Mouse (Mus musculus) frontal cortex, adult 2 months (tissue): ENCODE measurements around the gene Mier2. TPM values are rescaled to one million over a fixed set of nuclear protein-coding genes. Genes with fewer than 3 reads are reported as not detected.

Source experiments
- DNase-seq, 2 experiments: peaks; one replicate each; pipeline ENCODE4 v3.0.0; 2022; ENCODE audit warnings: low spot score in 1 of 2; ENCODE audit errors: extremely low spot score in 1 of 2
- polyA plus RNA-seq: library from polyadenylated mRNA; depleted of rRNA; stranded (reverse); fragments of >200 nt; gene quantifications from 2 replicates; pipeline ENCODE4 v1.2.3, GENCODE M21; 2012; rRNA removed

Mier2 gene
- polyA plus RNA-seq, 1 experiment = 84.8 TPM

- no peak for DNase-seq
Measured at GRCm38 (mm10) chr10:79524433-79524832, 30.6 kb downstream of the Mier2 start.

- DNase-seq = no peak
Measured at GRCm38 (mm10) chr10:79506709-79507108, 48.3 kb downstream of the Mier2 start.

DNA sequence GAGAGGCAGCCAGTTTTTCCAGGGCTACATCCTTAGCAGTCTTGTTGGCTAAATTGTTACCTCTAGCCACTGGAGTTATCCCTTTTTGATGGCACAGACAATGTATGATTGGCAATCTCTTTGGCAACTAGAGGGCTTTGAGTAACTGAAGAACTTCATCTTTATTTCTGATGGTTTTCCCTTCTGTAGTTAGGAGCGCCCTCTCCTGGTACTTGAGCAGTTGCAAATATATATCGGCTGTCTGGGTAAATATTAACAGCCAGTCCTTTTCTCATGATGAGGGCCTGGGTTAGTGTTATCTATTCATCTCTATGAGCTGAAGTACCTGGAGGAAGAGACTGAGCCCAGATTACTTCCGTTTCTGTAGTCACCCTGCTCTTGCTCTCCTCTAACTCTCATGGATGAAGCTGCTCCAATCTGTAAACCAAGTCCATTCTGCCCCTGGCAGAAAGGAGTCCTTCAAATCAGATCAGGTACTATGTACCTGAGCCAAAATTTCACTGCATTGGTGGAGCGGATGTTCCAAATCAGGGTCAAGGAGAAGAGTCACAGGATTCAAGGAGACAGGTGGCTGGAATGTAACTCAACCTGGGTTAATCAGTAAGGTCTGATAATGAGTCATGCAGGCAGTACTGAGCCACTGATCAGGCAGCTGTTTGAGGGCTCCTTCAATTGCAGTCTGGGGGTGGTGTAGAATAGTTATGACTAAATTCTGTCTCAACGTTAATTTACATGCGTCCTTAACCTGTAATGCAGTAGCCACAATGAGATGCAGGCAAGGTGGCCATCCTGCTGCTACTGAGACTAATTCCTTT lies 52.0 kb downstream of the Mier2 start:
- DNase-seq = peak in 1 of 2 experiments; percentile 11

GRCm38 (mm10) chr10:79496701-79497288 lies 58.2 kb downstream of the Mier2 start:
- no peak for DNase-seq

DNA sequence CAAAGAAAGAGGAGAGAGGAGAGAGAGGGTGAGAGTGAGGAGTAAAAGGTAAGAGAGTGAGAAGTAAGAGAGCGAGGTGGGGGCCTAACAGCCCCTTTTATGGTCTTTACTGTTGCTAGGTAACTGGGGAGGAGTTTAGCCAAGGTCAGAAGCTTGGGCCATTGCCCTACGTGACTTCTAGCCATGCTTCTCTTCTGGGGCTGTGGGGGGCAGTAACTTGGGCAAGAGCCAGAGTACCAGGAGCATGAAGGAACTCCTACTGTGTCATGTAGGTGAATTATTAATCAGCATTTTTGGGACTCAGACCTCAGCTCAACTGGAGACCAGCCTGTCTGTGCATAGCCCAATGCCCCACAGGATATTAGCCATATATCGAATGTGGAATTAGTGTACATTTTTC lies 59.1 kb downstream of the Mier2 start:
- DNase-seq = no peak

Other genes with a start within 250 kb of the Mier2 start
- gene Vmn2r82, start 198.7 kb downstream of the Mier2 start, polyA plus RNA-seq = not detected in 2 replicates
- gene Vmn2r83, start 86.5 kb downstream of the Mier2 start, polyA plus RNA-seq = not detected in 2 replicates
- gene Plpp2, start 21.4 kb downstream of the Mier2 start, polyA plus RNA-seq = 2.6 and 3.5 TPM in 2 replicates
- 1.1 and 2.0 TPM in 2 replicates for gene Theg, start 32.1 kb upstream of the Mier2 start, polyA plus RNA-seq
- 9.8 and 11.3 TPM in 2 replicates for gene C2cd4c, start 58.8 kb upstream of the Mier2 start, polyA plus RNA-seq
- gene Shc2, start 82.7 kb upstream of the Mier2 start, polyA plus RNA-seq = 54.1 and 63.1 TPM in 2 replicates
- gene Odf3l2, start 90.5 kb upstream of the Mier2 start, polyA plus RNA-seq = 0.22 and 0.25 TPM in 2 replicates
- not detected in 2 replicates for gene Madcam1, start 109.4 kb upstream of the Mier2 start, polyA plus RNA-seq
- gene Tpgs1, start 114.2 kb upstream of the Mier2 start, polyA plus RNA-seq = 89.4 and 92.3 TPM in 2 replicates
- 96.3 and 111 TPM in 2 replicates for gene Cdc34, start 127.0 kb upstream of the Mier2 start, polyA plus RNA-seq
- gene Gzmm, start 133.8 kb upstream of the Mier2 start, polyA plus RNA-seq = 1.8 and 2.1 TPM in 2 replicates
- gene Bsg, start 149.3 kb upstream of the Mier2 start, polyA plus RNA-seq = 1,126 and 1,227 TPM in 2 replicates
- 119 and 124 TPM in 2 replicates for gene Hcn2, start 161.4 kb upstream of the Mier2 start, polyA plus RNA-seq
- 60.7 and 62.2 TPM in 2 replicates for gene Polrmt, start 191.4 kb upstream of the Mier2 start, polyA plus RNA-seq
- gene Fgf22, start 199.9 kb upstream of the Mier2 start, polyA plus RNA-seq = 6.2 and 6.9 TPM in 2 replicates
- 140 and 166 TPM in 2 replicates for gene Rnf126, start 211.8 kb upstream of the Mier2 start, polyA plus RNA-seq
- gene Fstl3, start 222.1 kb upstream of the Mier2 start, polyA plus RNA-seq = 5.6 and 7.0 TPM in 2 replicates
- gene Prss57, start 235.8 kb upstream of the Mier2 start, polyA plus RNA-seq = 1.00 and 1.1 TPM in 2 replicates
- 325 and 370 TPM in 2 replicates for gene Palm, start 238.4 kb upstream of the Mier2 start, polyA plus RNA-seq